13 mouse cellular contexts compared by ENCODE assay signal in the genomic region with DNA sequence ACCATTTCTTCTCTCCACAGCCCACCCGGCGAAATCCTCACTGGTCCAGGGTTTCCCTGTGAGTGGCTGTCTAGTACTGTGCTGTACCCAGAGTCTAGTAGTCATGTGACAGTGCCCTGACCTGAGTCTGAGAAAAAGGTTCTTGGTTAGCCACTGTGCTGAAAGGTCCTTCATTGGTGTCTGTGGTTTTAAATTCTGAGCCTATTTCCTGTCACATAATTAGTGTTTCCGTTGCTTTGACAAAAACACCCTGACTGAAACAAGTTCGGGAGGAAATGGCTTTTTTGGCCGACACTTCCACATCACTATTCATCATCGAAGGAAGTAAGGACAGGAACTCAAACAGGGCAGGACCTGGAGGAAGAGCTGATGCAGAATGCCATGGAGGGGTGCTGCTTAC. TPM values are rescaled to one million over a fixed set of nuclear protein-coding genes. Genes with fewer than 3 reads are reported as not detected.
DNase-seq lines count a peak whose midpoint lies in the region; TF ChIP-seq lines count a peak whose summit lies in the region.
"Had no signal": no experiment of that assay in that cellular context is flagged by ENCODE, and none has a peak within 500 bp of the region (broad histone marks: within the 10 kb centered on the region; RNA-seq: fewer than 3 reads in every experiment).

No protein-coding gene starts in this region.

- TF ChIP-seq POLR2A in kidney, adult 2 months (IDR thresholded peaks at IDR 0.05; ENCODE audit: low read depth, low read length): no peak
- no peak for TF ChIP-seq POLR2A in bone marrow macrophage, adult 2 months (IDR thresholded peaks at IDR 0.05; ENCODE audit: borderline replicate concordance, low read depth, low read length)

- 63% methylated on average over 6 of the region's 6 CpGs for WGBS in kidney, adult 2 months

- H3K4me3 ChIP-seq in kidney, adult 2 months (ENCODE audit: insufficient read depth, low read depth, low read length): no peak overlapping the region
- no peak overlapping the region for H3K4me3 ChIP-seq in bone marrow macrophage, adult 2 months (ENCODE audit: insufficient read depth, low read length)
- H3K4me3 ChIP-seq: heart, embryonic 13.5 days; hindbrain, embryonic 13.5 days; myocyte had no signal

- no peak for TF ChIP-seq CTCF in kidney, adult 2 months (conservative IDR thresholded peaks at IDR 0.05; ENCODE audit: insufficient read depth, insufficient read length, low read depth, low read length)
- TF ChIP-seq CTCF in bone marrow macrophage, adult 2 months (IDR thresholded peaks at IDR 0.05; ENCODE audit: low read depth, low read length): no peak

- peaks cover 8% of the 10 kb centered on the region; the same call in 1 of the 2 replicates for H3K4me1 ChIP-seq in kidney, adult 2 months (ENCODE audit: control insufficient read depth, insufficient read depth, low read length)
- H3K4me1 ChIP-seq in bone marrow macrophage, adult 2 months (ENCODE audit: control insufficient read depth, insufficient read depth, low read length): peaks cover 10% of the 10 kb centered on the region

- no peak overlapping the region for H3K27ac ChIP-seq in kidney, adult 2 months (ENCODE audit: insufficient read depth, low read depth, low read length)
- H3K27ac ChIP-seq in bone marrow macrophage, adult 2 months (ENCODE audit: insufficient read depth, low read depth, low read length): peak overlapping the region; percentile 41
- H3K27ac ChIP-seq: heart, embryonic 13.5 days; hindbrain, embryonic 13.5 days had no signal

- H3K27me3 ChIP-seq in kidney, adult 2 months (replicated peaks; ENCODE audit: control insufficient read depth, insufficient read depth, low read length): no peaks in the 10 kb centered on the region
- H3K27me3 ChIP-seq: heart, embryonic 13.5 days; hindbrain, embryonic 13.5 days had no signal

- peak; percentile 57 for DNase-seq in kidney, adult 2 months
- no peak for DNase-seq in kidney, postnatal 4 days
- peak; percentile 10 for DNase-seq in spleen, adult 12 weeks (ENCODE audit: low spot score)
- DNase-seq in spleen, postnatal 14 days (ENCODE audit: low spot score in 2 of 2): no peak
- DNase-seq in naive thymus-derived CD4-positive, alpha-beta T cell, adult 2 months (ENCODE audit: low read depth): peak; percentile 76
- no peak for DNase-seq in layer of hippocampus, postnatal 36 days
- DNase-seq in embryo, embryonic 9.5 days (ENCODE audit: extremely low spot score): no peak
- DNase-seq: cerebellum, adult 11-12 months; gastrocnemius, postnatal 10 days had no signal

- H3K36me3 ChIP-seq in kidney, adult 2 months (ENCODE audit: control insufficient read depth, insufficient read depth, low read length): no peaks in the 10 kb centered on the region

RNA-seq across cellular contexts. Expression of a gene that starts 33.8 kb away (rescaled TPM):
- polyA plus RNA-seq in kidney, adult 2 months (2012; rRNA removed): 10.6 and 12.9 TPM in 2 replicates
- 30.7 and 35.5 TPM in 2 replicates for polyA plus RNA-seq in bone marrow macrophage, adult 2 months (2012; ENCODE audit: insufficient read depth, insufficient read length, missing spikeins)
- 100 to 1,000 TPM; 137 to 141 TPM for total RNA-seq in layer of hippocampus, postnatal 36 days (2021)

Comparison
In these comparisons a context has a peak if more than half of its experiments do, and no peak if none do; other contexts are left out.
1. DNase-seq: peak in kidney, adult 2 months (single experiment), spleen, adult 12 weeks (single experiment) and naive thymus-derived CD4-positive, alpha-beta T cell, adult 2 months (single experiment); none in kidney, postnatal 4 days (0 of 2), spleen, postnatal 14 days (0 of 2), layer of hippocampus, postnatal 36 days (0 of 2) and embryo, embryonic 9.5 days (single experiment).